Mouse (Mus musculus) urinary bladder, postnatal 10 days (tissue): Measurements from ENCODE around the gene Atxn7l1.

Source experiments
- DNase-seq: peaks from one replicate; pipeline ENCODE4 v3.0.0; 2022; ENCODE audit warnings: low spot score

Gene Atxn7l1

GRCm38 (mm10) chr12:33226596-33226995 is 79.1 kb downstream of the Atxn7l1 start:
- DNase-seq: no peak

DNA sequence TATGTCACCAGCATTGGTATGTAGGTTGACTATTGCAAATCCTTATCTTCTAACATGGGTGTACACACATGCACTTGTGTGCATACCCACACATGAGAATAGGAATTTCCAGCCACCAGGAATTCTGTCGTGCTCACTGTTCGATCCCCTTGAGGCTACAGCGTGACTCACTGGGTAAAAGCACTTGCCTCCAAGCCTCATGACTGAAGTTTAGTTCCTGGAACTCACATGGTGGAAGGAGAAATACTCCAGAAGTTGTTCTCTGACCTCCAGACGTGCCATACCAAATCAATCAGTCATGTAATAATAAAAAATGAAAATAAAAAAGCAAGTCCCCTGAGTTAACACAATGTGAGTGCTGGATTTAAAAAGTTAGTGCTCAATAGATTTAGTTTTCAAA is 87.8 kb downstream of the Atxn7l1 start:
- no peak for DNase-seq

DNA sequence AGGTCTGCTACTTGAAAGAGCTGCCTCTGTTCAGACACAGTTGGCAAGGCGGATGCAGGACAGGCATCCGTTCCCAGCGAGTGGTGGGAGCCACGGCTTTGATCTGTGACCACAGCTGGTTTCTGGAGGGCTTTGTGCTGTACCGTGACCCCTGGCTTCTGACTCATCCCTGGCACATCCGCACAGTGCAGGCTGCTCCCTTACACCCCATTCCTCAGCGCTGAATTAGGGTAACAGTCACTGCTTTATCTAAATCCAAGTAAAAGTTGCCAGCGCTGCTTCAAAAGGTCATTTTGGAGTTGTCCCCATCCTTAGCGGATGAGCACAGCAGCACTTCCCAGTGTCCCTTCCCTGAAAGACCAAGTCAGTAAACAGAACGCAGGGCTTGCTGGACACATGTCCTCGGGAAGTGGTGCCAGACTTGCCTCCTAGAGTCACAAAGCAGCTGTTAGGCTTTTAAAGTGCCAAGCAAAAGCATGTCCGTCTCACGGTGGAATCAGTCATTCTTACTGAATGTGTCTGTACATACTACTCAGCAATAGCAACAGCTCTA is 88.4 kb downstream of the Atxn7l1 start:
- no peak for DNase-seq

DNA sequence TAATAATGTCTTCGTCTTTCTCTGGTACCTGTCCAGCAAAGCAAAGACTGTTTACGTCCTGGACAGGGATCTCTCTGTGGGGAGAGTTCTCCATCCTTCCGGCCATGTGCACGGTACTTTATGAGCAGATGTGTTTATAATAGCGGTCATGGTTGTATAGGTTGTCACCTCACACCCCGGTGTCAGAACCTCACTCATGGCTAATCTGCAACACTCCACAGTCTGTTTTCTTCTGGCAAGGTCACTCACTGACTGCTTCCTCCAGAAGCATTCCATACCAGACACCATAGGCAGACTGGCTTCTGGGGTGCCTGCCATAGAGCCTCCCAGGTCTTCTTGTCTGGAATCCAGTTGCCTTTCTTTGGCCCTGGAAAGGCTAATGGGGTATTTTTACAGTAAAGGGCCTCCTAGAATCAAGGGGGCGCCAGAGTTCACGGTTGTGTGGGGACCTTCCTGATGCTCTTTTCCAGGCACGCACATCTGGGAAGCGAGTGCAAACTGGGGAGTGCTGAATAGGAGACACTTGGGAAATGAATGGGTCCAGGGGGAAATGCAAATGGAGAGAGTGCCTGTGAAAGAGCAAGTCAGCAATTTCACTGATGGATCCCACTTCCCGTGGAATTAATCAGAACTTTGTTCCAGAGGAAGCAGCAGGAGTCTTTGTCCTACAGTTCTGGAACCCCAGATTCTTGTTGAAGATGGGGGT is 89.0 kb downstream of the Atxn7l1 start:
- no peak for DNase-seq

GRCm38 (mm10) chr12:33237108-33237507 is 89.6 kb downstream of the Atxn7l1 start:
- DNase-seq: no peak

DNA sequence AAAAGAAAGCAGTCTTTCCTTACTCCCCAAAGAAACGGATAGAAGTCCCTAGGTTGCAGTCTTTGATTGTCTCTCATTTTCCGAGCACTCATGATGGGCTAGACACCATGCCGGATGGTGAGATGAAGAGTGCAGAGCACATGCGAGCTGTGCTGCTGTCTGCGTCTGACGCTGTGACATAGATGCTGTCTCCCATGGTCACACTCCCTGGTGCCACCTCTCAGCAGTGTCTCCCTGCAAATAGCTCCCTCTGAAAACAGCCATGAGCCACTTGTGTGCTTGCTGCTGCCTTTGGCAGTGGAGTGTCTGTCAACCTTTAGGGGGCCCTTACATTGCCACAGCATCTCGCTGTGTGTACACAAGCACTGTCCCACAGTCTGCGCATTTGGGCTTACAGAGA is 95.2 kb downstream of the Atxn7l1 start:
- DNase-seq: no peak

GRCm38 (mm10) chr12:33244132-33244875 is 96.8 kb downstream of the Atxn7l1 start:
- no peak for DNase-seq

- DNase-seq: no peak
Observed at GRCm38 (mm10) chr12:33245455-33245854, 98.0 kb downstream of the Atxn7l1 start.

DNA sequence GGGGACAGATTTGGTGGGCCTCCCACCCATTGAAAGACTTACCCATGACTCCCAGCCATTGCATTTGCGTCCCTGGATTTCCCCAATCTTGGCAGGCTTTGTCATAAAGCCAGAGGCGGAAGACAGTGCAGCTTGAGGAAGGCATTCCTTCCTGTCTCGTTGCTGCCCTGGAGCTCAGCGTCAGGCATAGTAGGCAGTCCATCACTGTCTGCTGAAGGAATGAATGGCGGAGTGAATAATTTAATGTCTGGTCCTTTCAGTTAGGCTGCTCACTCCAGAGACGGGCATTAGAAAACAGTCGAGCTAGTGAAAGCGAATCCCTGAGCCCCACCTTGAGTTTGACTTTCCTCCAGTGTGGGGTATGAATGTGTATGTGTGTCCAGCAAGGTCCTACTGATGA is 99.4 kb downstream of the Atxn7l1 start:
- DNase-seq: no peak

DNA sequence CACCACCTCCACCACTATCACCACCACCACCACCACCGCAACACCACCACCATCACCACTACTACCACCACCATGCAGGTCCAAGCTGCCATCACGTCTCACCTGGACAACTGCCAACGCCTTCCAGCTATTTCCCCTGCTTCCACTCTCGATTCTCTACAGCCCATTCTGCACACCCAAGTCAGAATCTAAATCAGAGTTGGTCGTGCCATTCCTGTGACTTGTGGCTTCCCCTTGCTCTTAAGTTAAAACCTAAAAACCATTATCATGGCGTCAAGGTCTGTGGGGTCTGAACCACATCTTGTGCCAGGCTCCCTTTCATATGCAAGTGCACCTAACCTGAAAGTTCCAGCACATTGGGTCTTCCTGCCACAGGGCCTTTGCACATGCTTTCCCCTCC is 102.7 kb downstream of the Atxn7l1 start:
- no peak for DNase-seq

- DNase-seq: no peak
Observed at GRCm38 (mm10) chr12:33251399-33251798, 103.9 kb downstream of the Atxn7l1 start.

DNA sequence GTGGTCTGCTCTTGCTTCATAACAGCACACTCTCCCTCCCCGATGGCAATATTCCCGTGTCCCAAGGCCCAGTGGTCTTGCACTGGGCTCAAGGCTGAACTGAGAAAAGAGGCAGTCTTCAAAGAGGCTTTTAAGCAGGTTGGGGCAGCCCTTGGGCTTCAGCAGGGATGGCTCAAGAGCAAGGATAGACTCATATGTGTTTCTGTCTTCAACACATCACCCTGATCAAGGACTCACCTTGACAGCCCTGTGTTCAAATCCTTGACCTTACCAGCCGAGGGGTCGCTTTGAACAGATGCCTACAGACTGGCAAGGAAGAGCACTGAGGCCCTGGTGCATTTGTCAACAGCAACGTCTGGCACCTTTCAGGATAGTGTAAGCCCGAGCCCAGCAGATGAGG is 105.1 kb downstream of the Atxn7l1 start:
- no peak for DNase-seq

- DNase-seq: no peak
Observed at GRCm38 (mm10) chr12:33253206-33253605, 105.7 kb downstream of the Atxn7l1 start.

DNA sequence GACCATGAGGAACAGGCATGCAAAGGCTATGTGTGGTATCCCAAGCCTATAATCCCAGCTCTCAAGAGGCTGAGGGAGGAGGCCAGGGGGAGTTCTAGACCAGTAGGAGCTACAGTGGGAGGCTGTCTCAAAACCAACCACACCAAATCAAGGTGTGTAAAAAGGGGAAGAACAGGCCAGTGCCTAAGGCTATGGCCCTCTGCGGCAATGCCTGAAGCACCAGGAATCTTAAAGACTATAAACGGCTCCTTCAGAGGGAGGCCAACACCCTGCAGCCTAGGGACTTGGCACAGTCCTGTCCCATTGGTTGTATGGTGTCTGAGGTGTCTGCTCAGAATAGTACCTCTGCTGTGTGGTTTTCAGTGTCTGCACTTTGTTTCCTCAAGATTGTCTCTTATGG is 107.8 kb downstream of the Atxn7l1 start:
- no peak for DNase-seq

DNA sequence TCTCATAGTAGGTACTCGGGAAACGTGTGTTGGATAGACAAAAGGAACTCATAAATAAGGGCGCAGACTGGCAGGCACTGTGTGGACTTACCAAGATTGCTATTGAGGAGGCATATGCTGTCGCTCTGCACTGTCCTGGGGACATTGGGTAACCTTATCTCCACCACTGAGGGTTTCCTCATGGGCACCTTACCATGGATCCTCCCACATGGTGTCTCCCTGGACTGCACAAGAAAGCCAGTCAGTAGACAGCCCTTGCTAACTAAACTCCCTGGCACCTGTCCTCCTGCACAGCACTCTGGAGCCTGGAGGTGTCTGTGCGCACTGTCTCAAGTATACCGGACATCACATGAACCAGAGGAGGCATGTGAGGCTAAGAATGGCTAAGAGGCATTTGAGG is 108.9 kb downstream of the Atxn7l1 start:
- DNase-seq: no peak

DNA sequence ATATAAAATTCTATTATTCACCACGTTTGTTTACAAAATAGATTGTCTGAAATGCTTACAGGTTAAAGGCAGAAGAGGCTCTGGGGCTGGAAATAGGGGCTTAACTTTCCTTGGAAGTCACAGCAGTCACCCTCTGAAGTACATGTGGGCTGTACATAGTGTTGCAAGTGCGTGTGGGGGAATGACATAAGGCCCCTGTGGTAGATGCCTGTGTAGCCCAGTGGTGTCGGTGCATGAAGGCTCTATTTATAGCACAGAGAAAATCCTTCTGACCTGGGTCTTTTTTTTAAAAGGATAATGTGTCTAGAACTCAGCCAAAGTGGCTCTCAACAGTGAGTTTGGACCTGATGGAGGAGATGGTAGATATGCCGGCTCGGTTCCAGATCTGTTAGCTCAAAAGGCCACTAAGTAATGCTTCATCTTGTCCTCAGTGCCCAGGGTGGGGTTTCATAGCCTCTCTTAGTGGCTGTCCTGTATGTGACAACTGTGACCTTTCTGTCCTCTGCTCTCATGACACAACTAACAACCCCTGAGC is 111.6 kb downstream of the Atxn7l1 start:
- no peak for DNase-seq

DNA sequence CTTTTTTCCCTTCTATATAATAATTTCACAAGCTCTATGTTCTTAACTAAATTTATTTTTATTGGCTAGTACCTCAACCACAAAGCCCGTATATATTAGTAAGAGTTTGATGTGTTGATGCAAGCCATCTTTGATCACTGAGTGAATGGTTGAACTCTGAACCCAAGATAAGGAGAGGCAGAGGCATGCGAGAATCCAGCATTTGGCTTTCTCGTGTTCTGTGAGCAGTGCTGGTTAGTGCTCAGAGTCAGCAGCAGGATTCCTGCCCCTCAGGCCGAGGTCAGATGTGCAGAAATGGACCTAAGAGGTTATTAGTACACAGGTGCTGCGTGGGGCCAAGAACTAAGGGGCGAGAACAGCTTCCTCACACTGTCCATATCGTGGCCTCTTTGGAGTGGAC is 113.1 kb downstream of the Atxn7l1 start:
- no peak for DNase-seq

GRCm38 (mm10) chr12:33265877-33266276 is 118.4 kb downstream of the Atxn7l1 start:
- DNase-seq: no peak

DNA sequence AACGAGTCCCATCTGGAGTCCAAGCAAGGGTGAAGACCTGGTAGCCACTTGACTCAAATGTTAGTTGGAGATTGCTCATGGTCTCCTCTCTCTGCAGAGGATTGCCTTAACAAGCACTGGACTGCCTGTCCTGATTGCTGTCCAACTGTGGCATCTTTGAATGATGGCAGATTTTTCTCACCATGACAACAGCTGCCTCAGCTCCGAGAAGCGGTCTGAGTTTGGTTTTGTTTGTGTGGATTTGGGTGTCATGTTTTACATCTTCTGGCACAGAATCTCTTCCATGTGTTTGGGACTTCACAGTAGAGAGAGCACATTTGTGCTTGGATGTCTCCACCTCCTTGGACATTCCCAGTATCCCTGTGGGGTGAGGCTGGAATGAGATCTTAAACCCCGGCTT is 120.5 kb downstream of the Atxn7l1 start:
- no peak for DNase-seq

DNA sequence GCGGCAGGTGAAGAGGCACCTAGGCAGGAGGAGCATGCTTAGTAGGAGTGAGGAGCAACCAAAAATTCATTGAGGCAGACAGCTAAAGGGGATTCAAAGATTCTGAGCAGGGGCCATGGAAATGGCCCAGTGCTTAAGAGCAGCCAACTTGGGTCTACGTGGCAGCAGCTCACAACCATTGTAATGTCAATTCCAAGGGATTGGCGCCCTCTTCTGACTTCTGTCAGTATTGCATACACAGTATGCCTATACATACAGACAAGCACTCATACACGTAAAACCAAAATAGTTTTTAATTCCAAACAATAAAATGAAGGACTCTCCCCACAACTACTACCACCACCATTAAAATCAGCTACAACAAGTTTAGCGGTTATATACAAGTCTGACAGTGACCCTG is 122.2 kb downstream of the Atxn7l1 start:
- DNase-seq: no peak

GRCm38 (mm10) chr12:33271865-33272264 is 124.4 kb downstream of the Atxn7l1 start:
- no peak for DNase-seq

- DNase-seq: no peak
Observed at GRCm38 (mm10) chr12:33272441-33272840, 124.9 kb downstream of the Atxn7l1 start.

DNA sequence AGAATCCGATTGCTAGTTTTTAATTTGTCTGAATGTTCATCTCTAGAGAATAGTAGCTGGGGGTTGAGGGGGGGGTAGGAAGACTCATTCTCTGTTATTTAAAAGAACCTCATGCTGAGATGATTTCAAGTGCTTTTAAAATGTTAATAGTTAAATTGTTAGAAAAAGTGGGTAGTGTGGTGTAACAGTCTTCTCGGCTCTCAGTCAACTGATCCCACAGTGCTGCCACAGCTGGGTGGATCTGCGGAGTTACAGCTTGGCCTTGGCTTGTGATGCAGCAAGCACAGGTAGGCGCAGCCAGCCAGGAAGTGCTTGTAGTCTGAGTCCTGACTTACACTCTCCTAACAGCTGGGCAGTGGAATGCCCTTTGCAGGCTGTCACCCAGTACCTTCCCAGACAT is 125.7 kb downstream of the Atxn7l1 start:
- DNase-seq: no peak
